Mouse (Mus musculus): ENCODE results near the gene Apol6.

GRCm38 (mm10) chr15:77013753-77014241 lies 30.7 kb upstream of the Apol6 start:
- no peak for TF ChIP-seq CTCF (IDR thresholded peaks at IDR 0.05)
- no peak for TF ChIP-seq EP300 (IDR thresholded peaks at IDR 0.05)
